Mouse (Mus musculus) right cerebral cortex, adult 2 months (tissue): ENCODE measurements around the gene Adgrg5.

Source experiments
- DNase-seq, 2 experiments: peaks; one replicate each; pipeline ENCODE4 v3.0.0; 2021 to 2022; ENCODE audit warnings: low spot score in 2 of 2

Adgrg5 gene

GRCm38 (mm10) chr8:94992534-94992933 lies 69.0 kb downstream of the Adgrg5 start:
- DNase-seq: peak; percentile 49 to 66
